In genomic region chr15:93027185-93027584, GRCm38 (mm10) we compare ENCODE assay signal across 33 mouse cellular contexts.
DNase-seq lines count a peak whose midpoint lies in the region; ATAC-seq and TF ChIP-seq lines count a peak whose summit lies in the region.
"Had no signal": no experiment of that assay in that cellular context is flagged by ENCODE, and none has a peak within 500 bp of the region (broad histone marks: within the 10 kb centered on the region; RNA-seq: fewer than 3 reads in every experiment).

No protein-coding gene starts in this region.

- ATAC-seq in frontal cortex, adult (ENCODE audit: low TSS enrichment): peak; percentile 67; the same call in 1 of the 2 replicates
- peak; percentile 44; the same call in 1 of the 2 replicates for ATAC-seq in lung, postnatal 0 days
- peak; percentile 82 for ATAC-seq in megakaryocyte progenitor cell, adult 5-6 weeks (replicated peaks; ENCODE audit: poor library complexity)
- ATAC-seq in megakaryocyte, adult 5-6 weeks (ENCODE audit: poor library complexity, severe bottlenecking): no peak
- ATAC-seq: forebrain, postnatal 0 days; intestine, embryonic 16.5 days; midbrain, embryonic 16.5 days; Patski had no signal

- no peak overlapping the region for H3K9ac ChIP-seq in lung, postnatal 0 days (replicated peaks; ENCODE audit: low read depth)
- H3K9ac ChIP-seq: forebrain, postnatal 0 days; heart, embryonic 15.5 days; hindbrain, embryonic 13.5 days; limb, embryonic 15.5 days; liver, embryonic 13.5 days; lung, embryonic 15.5 days; neural tube, embryonic 12.5 days had no signal

- H3K27ac ChIP-seq in lung, postnatal 0 days (ENCODE audit: low read length): no peak overlapping the region
- no peak overlapping the region for H3K27ac ChIP-seq in hindbrain, embryonic 10.5 days
- H3K27ac ChIP-seq: heart, embryonic 15.5 days; hindbrain, embryonic 13.5 days; limb, embryonic 10.5 days; limb, embryonic 15.5 days; liver, embryonic 13.5 days; lung, embryonic 15.5 days; macrophage; neural tube, embryonic 12.5 days; stomach, postnatal 0 days had no signal

- 29% methylated on average over 6 of the region's 6 CpGs for WGBS in lung, postnatal 0 days
- 35% methylated on average over 6 of the region's 6 CpGs for WGBS in hindbrain, embryonic 10.5 days

- TF ChIP-seq EP300 in lung, postnatal 0 days (IDR thresholded peaks at IDR 0.05): no peak

- no peaks in the 10 kb centered on the region for H3K4me1 ChIP-seq in lung, postnatal 0 days (ENCODE audit: insufficient read depth, low read depth, low read length)
- H3K4me1 ChIP-seq in hindbrain, embryonic 10.5 days (replicated peaks): peaks cover 4% of the 10 kb centered on the region
- H3K4me1 ChIP-seq: limb, embryonic 10.5 days; limb, embryonic 15.5 days; liver, embryonic 13.5 days; lung, embryonic 15.5 days; neural tube, embryonic 12.5 days had no signal

- H3K27me3 ChIP-seq in lung, postnatal 0 days (replicated peaks; ENCODE audit: insufficient read depth, low read length): no peaks in the 10 kb centered on the region
- no peaks in the 10 kb centered on the region for H3K27me3 ChIP-seq in hindbrain, embryonic 10.5 days (ENCODE audit: insufficient read depth, poor library complexity, severe bottlenecking)
- H3K27me3 ChIP-seq: heart, embryonic 15.5 days; hindbrain, embryonic 13.5 days; limb, embryonic 15.5 days; liver, embryonic 13.5 days; lung, embryonic 15.5 days; neural tube, embryonic 12.5 days had no signal

- H3K9me3 ChIP-seq in lung, postnatal 0 days (ENCODE audit: low read length): no peaks in the 10 kb centered on the region
- no peaks in the 10 kb centered on the region for H3K9me3 ChIP-seq in hindbrain, embryonic 10.5 days
- H3K9me3 ChIP-seq: heart, embryonic 10.5 days; heart, embryonic 15.5 days; hindbrain, embryonic 13.5 days; limb, embryonic 10.5 days; limb, embryonic 15.5 days; liver, embryonic 13.5 days; lung, embryonic 15.5 days; neural tube, embryonic 12.5 days had no signal

- no peak overlapping the region for H3K4me3 ChIP-seq in lung, postnatal 0 days (ENCODE audit: low read depth, low read length)
- no peak overlapping the region for H3K4me3 ChIP-seq in hindbrain, embryonic 10.5 days
- H3K4me3 ChIP-seq: erythroblast, embryonic 14.5 days; heart, embryonic 10.5 days; heart, embryonic 15.5 days; hindbrain, embryonic 13.5 days; limb, embryonic 10.5 days; limb, embryonic 15.5 days; liver, embryonic 13.5 days; lung, embryonic 15.5 days; myocyte; neural tube, embryonic 12.5 days had no signal

- no peaks in the 10 kb centered on the region for H3K36me3 ChIP-seq in lung, postnatal 0 days (ENCODE audit: insufficient read depth, low read length)
- H3K36me3 ChIP-seq in hindbrain, embryonic 10.5 days: no peaks in the 10 kb centered on the region
- H3K36me3 ChIP-seq: heart, embryonic 10.5 days; heart, embryonic 15.5 days; hindbrain, embryonic 13.5 days; limb, embryonic 10.5 days; limb, embryonic 15.5 days; liver, embryonic 13.5 days; lung, embryonic 15.5 days; neural tube, embryonic 12.5 days had no signal

- no peak for DNase-seq in frontal cortex, postnatal 25 days (ENCODE audit: low spot score in 2 of 2)
- no peak for DNase-seq in lung, postnatal 0 days (ENCODE audit: low spot score)
- no peak for DNase-seq in lung, postnatal 25 days (ENCODE audit: low spot score)
- DNase-seq in brain, adult 2 months (ENCODE audit: low read depth, low spot score): peak; percentile 75
- no peak for DNase-seq in hindbrain, embryonic 10.5 days (ENCODE audit: low spot score)
- DNase-seq: adrenal gland, postnatal 25 days; cerebellum, adult 18-20 months; forebrain, postnatal 0 days; gastrocnemius, postnatal 14 days; kidney, adult 8-10 months; kidney, postnatal 14 days; liver, embryonic 13.5 days; right cerebral cortex, postnatal 25 days; thymus, adult 18-20 months; thymus, postnatal 36 days had no signal

- no peak for TF ChIP-seq CTCF in lung, postnatal 0 days (IDR thresholded peaks at IDR 0.05)

- no peak overlapping the region for H3K4me2 ChIP-seq in lung, postnatal 0 days (replicated peaks; ENCODE audit: low read depth, low read length)
- H3K4me2 ChIP-seq: heart, embryonic 15.5 days; hindbrain, embryonic 13.5 days; limb, embryonic 15.5 days; liver, embryonic 13.5 days; lung, embryonic 15.5 days; midbrain, embryonic 11.5 days; neural tube, embryonic 12.5 days had no signal
